Mouse (Mus musculus): ENCODE results near the gene Nudt3. TPM values are rescaled to one million over a fixed set of nuclear protein-coding genes. Genes with fewer than 3 reads are reported as not detected.

Nudt3 gene
- 17.6 TPM for polyA plus RNA-seq (2015; fragmentation: Illumina TruSeq; extraction: RNeasy Lipid Tissue Mini Kit (QIAGEN cat#74804); ENCODE audit: insufficient read depth, low read depth, low replicate concordance)

DNA sequence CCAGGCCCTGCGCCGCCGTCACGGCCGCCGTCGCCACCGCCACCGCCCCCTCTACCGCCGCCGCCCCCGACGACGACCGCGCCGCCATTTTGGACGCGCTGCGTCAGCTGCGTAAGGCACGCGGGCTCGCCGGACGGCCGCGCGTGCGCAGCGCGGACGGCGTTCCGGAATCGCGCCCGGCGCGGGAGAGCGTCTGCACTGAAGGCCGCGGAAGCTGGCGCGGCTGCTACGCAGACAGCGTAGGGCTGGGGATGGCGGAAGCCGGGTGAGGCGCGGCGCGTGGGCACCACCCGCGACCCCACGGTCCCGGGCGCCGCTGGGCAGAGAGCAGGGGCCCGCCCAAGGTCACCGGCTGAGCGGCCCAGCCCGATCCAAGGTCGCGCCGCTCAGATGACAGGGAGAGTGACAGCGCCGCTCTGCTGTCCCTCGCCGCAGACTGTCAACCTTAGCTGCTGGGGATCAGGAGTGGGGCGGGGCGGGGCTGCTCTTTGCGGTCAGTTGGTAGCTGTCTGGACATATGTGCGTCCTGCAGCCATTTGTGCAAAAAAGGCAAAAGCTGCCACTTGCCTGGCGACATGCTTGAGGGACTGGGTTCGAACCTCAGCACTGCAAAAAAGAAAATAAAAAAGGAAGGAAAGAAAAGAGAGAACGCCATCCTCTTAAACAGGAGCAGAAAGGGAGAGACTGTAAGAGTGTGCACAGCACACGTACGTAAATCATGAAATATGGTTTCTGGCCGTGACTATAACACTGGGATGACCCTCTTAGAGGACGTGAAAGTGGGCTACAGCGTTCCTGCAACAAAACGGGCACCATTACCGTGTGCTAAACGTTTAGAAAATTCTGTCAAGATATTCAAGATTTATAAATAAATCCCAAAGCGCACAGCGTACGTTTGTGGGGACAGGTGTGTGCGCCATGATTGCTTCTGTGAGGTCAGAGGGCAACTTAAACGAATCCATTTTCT is at the start of gene Nudt3:
Gene Nudt3, minus strand, starts transcription at position 136 of the 967 bp plus-strand sequence.

DNA sequence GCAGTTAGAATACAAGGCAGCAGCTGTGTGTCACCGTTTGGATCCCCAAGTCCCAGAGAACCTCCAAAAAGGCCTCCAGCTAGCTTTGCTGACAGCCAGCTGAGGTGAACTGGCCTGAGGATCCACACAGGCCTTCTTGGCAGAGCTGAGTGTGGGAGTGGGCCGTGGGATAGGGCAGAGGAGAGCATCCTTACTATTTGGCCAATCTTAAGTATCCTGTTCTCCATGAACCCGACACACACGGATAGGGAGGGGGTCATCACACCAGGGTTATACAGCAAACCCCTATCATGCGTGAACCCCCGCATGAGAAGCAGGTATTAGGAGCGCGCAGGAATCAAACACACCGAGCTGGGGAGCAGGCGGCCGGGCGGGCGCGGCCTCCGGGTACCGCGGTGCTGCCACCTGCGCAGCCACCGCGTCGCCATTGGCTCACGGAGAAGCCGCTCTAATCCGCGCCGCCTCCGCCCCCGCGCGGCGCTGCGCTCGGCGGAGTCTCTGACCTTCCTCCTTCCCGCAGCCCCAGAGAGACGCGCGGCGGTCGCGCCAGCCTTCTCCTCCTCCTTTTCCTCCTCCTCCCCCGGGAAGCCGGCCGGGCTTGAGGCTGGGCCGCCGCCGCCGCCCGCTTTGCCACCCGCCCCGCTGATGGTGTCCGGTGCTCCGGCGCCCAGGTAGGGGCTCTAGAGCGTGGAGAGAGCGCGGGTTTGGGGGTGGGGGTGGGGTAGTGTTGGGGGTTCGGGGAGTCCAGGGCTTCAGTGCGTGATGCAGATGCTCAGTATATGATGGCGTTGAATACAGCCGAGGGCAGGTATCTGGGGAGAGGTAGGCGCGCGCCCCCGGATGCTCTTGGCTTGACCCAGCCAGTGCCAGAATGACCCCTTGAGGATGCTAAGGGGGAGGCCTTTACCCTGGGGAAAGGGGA is 32.1 kb upstream of the Nudt3 start, which contains the start of gene Pacsin1:
Gene Pacsin1, plus strand, starts transcription at position 421 of the 922 bp plus-strand sequence.

GRCm38 (mm10) chr17:27636132-27637020 is 13.1 kb upstream of the Nudt3 start, which contains the start of gene Rps10:
TSS of gene Rps10 (minus strand) at chr17:27636669.

GRCm38 (mm10) chr17:27634871-27635574 is 11.7 kb upstream of the Nudt3 start, which contains the start of gene RPS10-NUDT3:
TSS of gene RPS10-NUDT3 (minus strand) at chr17:27635222.

DNA sequence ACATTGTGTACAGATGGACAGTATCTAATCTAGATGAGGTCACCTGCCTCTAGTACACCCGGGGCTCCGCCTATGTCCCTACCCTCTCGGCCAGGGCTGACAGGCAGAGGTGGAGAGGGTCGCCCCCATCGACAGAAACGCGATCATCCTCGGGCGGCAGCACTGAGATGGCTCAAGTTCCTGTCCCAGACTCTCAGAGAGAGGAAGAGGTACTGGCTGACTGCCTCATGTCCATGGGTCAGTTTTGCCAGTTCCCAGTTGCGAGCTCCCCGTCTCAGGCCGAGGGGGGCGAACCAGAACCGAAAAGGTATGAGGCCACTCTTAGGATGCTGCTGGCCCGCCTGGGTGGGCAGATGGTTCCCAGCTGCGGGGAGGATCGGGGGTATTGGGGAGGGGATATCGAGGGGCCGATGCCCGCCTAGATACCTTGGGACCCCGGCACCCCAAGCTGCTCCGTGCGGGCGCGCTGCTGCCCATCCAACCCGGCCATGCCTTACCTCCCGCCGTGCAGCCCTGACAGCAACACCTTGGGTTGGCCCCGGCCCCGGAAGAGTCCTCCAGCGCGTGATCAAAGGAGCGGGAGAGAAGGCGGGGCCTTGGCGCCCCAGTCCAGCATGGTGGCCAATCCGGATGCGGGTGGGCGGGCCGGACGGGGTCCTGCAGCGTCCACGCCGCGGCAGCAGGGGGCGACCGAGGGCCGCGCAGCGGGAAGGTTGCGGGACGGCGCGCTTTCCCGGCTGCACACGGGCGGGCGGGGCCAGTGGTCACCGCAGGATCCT is 57.9 kb downstream of the Nudt3 start, which contains the start of gene AI413582:
Gene AI413582, minus strand, starts transcription at position 594 of the 779 bp plus-strand sequence.

GRCm38 (mm10) chr17:27556315-27557011 is 66.8 kb downstream of the Nudt3 start, which contains the start of gene Hmga1:
TSS of gene Hmga1 (plus strand) at chr17:27556497.

Other genes with a start within 250 kb of the Nudt3 start
- not detected for gene Grm4, start 102.1 kb downstream of the Nudt3 start, polyA plus RNA-seq (2015; fragmentation: Illumina TruSeq; extraction: RNeasy Lipid Tissue Mini Kit (QIAGEN cat#74804); ENCODE audit: insufficient read depth, low read depth, low replicate concordance)
- 8.5 TPM for gene Hmga1, start 67.0 kb downstream of the Nudt3 start, polyA plus RNA-seq (2015; fragmentation: Illumina TruSeq; extraction: RNeasy Lipid Tissue Mini Kit (QIAGEN cat#74804); ENCODE audit: insufficient read depth, low read depth, low replicate concordance)
- 10.2 TPM for gene AI413582, start 57.7 kb downstream of the Nudt3 start, polyA plus RNA-seq (2015; fragmentation: Illumina TruSeq; extraction: RNeasy Lipid Tissue Mini Kit (QIAGEN cat#74804); ENCODE audit: insufficient read depth, low read depth, low replicate concordance)
- not detected for gene RPS10-NUDT3, start 11.7 kb upstream of the Nudt3 start, polyA plus RNA-seq (2015; fragmentation: Illumina TruSeq; extraction: RNeasy Lipid Tissue Mini Kit (QIAGEN cat#74804); ENCODE audit: insufficient read depth, low read depth, low replicate concordance)
- 398 TPM for gene Rps10, start 13.2 kb upstream of the Nudt3 start, polyA plus RNA-seq (2015; fragmentation: Illumina TruSeq; extraction: RNeasy Lipid Tissue Mini Kit (QIAGEN cat#74804); ENCODE audit: insufficient read depth, low read depth, low replicate concordance)
- 0.52 TPM for gene Pacsin1, start 32.0 kb upstream of the Nudt3 start, polyA plus RNA-seq (2015; fragmentation: Illumina TruSeq; extraction: RNeasy Lipid Tissue Mini Kit (QIAGEN cat#74804); ENCODE audit: insufficient read depth, low read depth, low replicate concordance)
- gene Spdef, start 105.5 kb upstream of the Nudt3 start, polyA plus RNA-seq (2015; fragmentation: Illumina TruSeq; extraction: RNeasy Lipid Tissue Mini Kit (QIAGEN cat#74804); ENCODE audit: insufficient read depth, low read depth, low replicate concordance), result 17.0 TPM
- 18.2 TPM for gene D17Wsu92e, start 197.2 kb upstream of the Nudt3 start, polyA plus RNA-seq (2015; fragmentation: Illumina TruSeq; extraction: RNeasy Lipid Tissue Mini Kit (QIAGEN cat#74804); ENCODE audit: insufficient read depth, low read depth, low replicate concordance)
- 15.4 TPM for gene Snrpc, start 214.7 kb upstream of the Nudt3 start, polyA plus RNA-seq (2015; fragmentation: Illumina TruSeq; extraction: RNeasy Lipid Tissue Mini Kit (QIAGEN cat#74804); ENCODE audit: insufficient read depth, low read depth, low replicate concordance)
- 2.0 TPM for gene Uhrf1bp1, start 232.9 kb upstream of the Nudt3 start, polyA plus RNA-seq (2015; fragmentation: Illumina TruSeq; extraction: RNeasy Lipid Tissue Mini Kit (QIAGEN cat#74804); ENCODE audit: insufficient read depth, low read depth, low replicate concordance)

All from pancreas, adult 10 weeks (tissue).